Mouse (Mus musculus): ENCODE measurements around the gene Mael. TPM values are rescaled to one million over a fixed set of nuclear protein-coding genes. Genes with fewer than 3 reads are reported as not detected.

Gene Mael
- total RNA-seq (2023), result not detected in 2 replicates

GRCm38 (mm10) chr1:166238315-166238969 is at the start of gene Mael:
Mael (minus strand) TSS chr1:166238747.

GRCm38 (mm10) chr1:166253898-166254894 is 15.6 kb upstream of the Mael start, which contains the start of gene Ildr2:
Ildr2 (plus strand) TSS chr1:166254139.

Other genes starting within 250 kb of the Mael start
- gene Pou2f1, start 236.1 kb downstream of the Mael start, total RNA-seq (2023), result 23.2 and 23.5 TPM in 2 replicates
- gene Dusp27, start 110.8 kb downstream of the Mael start, total RNA-seq (2023), result not detected in 2 replicates
- not detected in 2 replicates for gene Gpa33, start 108.5 kb downstream of the Mael start, total RNA-seq (2023)
- 0.23 TPM in 1 of 2 replicates, not detected in the other for gene Ildr2, start 15.4 kb upstream of the Mael start, total RNA-seq (2023)
- 16.9 and 22.2 TPM in 2 replicates for gene Tada1, start 140.3 kb upstream of the Mael start, total RNA-seq (2023)
- 3.0 and 5.4 TPM in 2 replicates for gene Pogk, start 171.1 kb upstream of the Mael start, total RNA-seq (2023)

Measured in neutrophil, adult 65 days (primary cell).